In genomic region chr3:142443710-142444043, GRCm38 (mm10) we compare ENCODE assay signal across 9 mouse cellular contexts. TPM values are rescaled to one million over a fixed set of nuclear protein-coding genes. Genes with fewer than 3 reads are reported as not detected.
A peak's percentile ranks its signal among the peaks of the same experiment; 100 is the strongest.
DNase-seq lines count a peak whose midpoint lies in the region; ATAC-seq lines count a peak whose summit lies in the region.
"Had no signal": no experiment of that assay in that cellular context is flagged by ENCODE, and none has a peak within 500 bp of the region (broad histone marks: within the 10 kb centered on the region; RNA-seq: fewer than 3 reads in every experiment).

No protein-coding gene starts in this region.

- no peak for DNase-seq in heart, postnatal 36 days
- DNase-seq in limb, embryonic 10.5 days (ENCODE audit: low spot score) = no peak
- DNase-seq in embryonic facial prominence, embryonic 14.5 days (ENCODE audit: low spot score) = no peak
- DNase-seq in spleen, postnatal 14 days (ENCODE audit: low spot score in 2 of 2) = no peak

- H3K4me1 ChIP-seq in heart, embryonic 14.5 days (ENCODE audit: control insufficient read depth in 2 of 2, insufficient read depth in 2 of 2, low read length in 2 of 2) = peaks cover 16 to 51% of the 10 kb centered on the region in 2 experiments
- peaks cover 10% of the 10 kb centered on the region; the same call in 1 of the 2 replicates for H3K4me1 ChIP-seq in limb, embryonic 13.5 days
- peaks cover 20% of the 10 kb centered on the region for H3K4me1 ChIP-seq in limb, embryonic 10.5 days
- peaks cover 6% of the 10 kb centered on the region for H3K4me1 ChIP-seq in embryonic facial prominence, embryonic 14.5 days (ENCODE audit: control insufficient read depth, insufficient read depth, low read length)
- peaks cover 8% of the 10 kb centered on the region; the same call in 1 of the 2 replicates for H3K4me1 ChIP-seq in intestine, embryonic 16.5 days (ENCODE audit: control insufficient read depth, insufficient read depth, low read length)

- H3K27me3 ChIP-seq in heart, embryonic 14.5 days (ENCODE audit: control insufficient read depth, insufficient read depth, low read length) = no peaks in the 10 kb centered on the region
- peaks cover 8% of the 10 kb centered on the region; the same call in 1 of the 2 replicates for H3K27me3 ChIP-seq in limb, embryonic 13.5 days
- H3K27me3 ChIP-seq in limb, embryonic 10.5 days (ENCODE audit: low read depth, poor library complexity, severe bottlenecking) = no peaks in the 10 kb centered on the region; the same call in 1 of the 2 replicates
- H3K27me3 ChIP-seq in embryonic facial prominence, embryonic 14.5 days (replicated peaks; ENCODE audit: control insufficient read depth, insufficient read depth, low read length) = no peaks in the 10 kb centered on the region
- H3K27me3 ChIP-seq in intestine, embryonic 16.5 days (replicated peaks; ENCODE audit: control insufficient read depth, insufficient read depth, low read length) = no peaks in the 10 kb centered on the region
- H3K27me3 ChIP-seq: Patski had no signal

- WGBS in heart, embryonic 14.5 days = 11% methylated on average over 4 of the region's 4 CpGs
- WGBS in limb, embryonic 13.5 days = 33% methylated on average over 4 of the region's 4 CpGs
- WGBS in limb, embryonic 10.5 days = 31% methylated on average over 4 of the region's 4 CpGs
- 39% methylated on average over 4 of the region's 4 CpGs for WGBS in embryonic facial prominence, embryonic 14.5 days
- 51% methylated on average over 4 of the region's 4 CpGs for WGBS in intestine, embryonic 16.5 days

- intact Hi-C loops in heart, postnatal 36 days (cut with DNase I) = loop anchor here (1.0 kb wide), 2 partner anchors 48 to 148 kb away; partner anchors contain the start of gene Pdlim5

- no peak for ATAC-seq in heart, embryonic 14.5 days (ENCODE audit: insufficient number of reproducible peaks, insufficient read depth, low FRiP score, low read depth)
- ATAC-seq in limb, embryonic 13.5 days (ENCODE audit: low FRiP score, low read depth) = no peak
- ATAC-seq in embryonic facial prominence, embryonic 14.5 days (ENCODE audit: low read depth) = no peak
- peak; percentile 2; the same call in 1 of the 2 replicates for ATAC-seq in intestine, embryonic 16.5 days

- H3K4me2 ChIP-seq in heart, embryonic 14.5 days (ENCODE audit: low read length) = peak overlapping the region; percentile 65
- H3K4me2 ChIP-seq in limb, embryonic 13.5 days (replicated peaks) = 0 out of 2 replicates have a peak overlapping the region, but pooled peaks have one; percentile 7
- H3K4me2 ChIP-seq in embryonic facial prominence, embryonic 14.5 days (ENCODE audit: low read depth, low read length) = peak overlapping the region; percentile 26; the same call in 1 of the 2 replicates
- no peak overlapping the region for H3K4me2 ChIP-seq in intestine, embryonic 16.5 days (ENCODE audit: low read depth, low read length)

- H3K4me3 ChIP-seq in heart, embryonic 14.5 days (ENCODE audit: control insufficient read depth in 1 of 2, insufficient read depth in 1 of 2, low read depth in 1 of 2, low read length in 2 of 2) = peak overlapping the region in 1 of 2 experiments; percentile 26; a peak in 1 of 4 replicates
- H3K4me3 ChIP-seq in limb, embryonic 13.5 days = no peak overlapping the region
- no peak overlapping the region for H3K4me3 ChIP-seq in limb, embryonic 10.5 days
- H3K4me3 ChIP-seq in embryonic facial prominence, embryonic 14.5 days (ENCODE audit: low read depth, low read length) = no peak overlapping the region
- no peak overlapping the region for H3K4me3 ChIP-seq in intestine, embryonic 16.5 days (ENCODE audit: low read length)

- peak overlapping the region in 1 of 2 experiments; percentile 28; a peak in 1 of 4 replicates for H3K27ac ChIP-seq in heart, embryonic 14.5 days (replicated peaks in 1 of 2; ENCODE audit: control insufficient read depth in 1 of 2, insufficient read depth in 1 of 2, low read depth in 2 of 2, low read length in 2 of 2)
- no peak overlapping the region for H3K27ac ChIP-seq in limb, embryonic 13.5 days
- H3K27ac ChIP-seq in limb, embryonic 10.5 days = no peak overlapping the region
- H3K27ac ChIP-seq in embryonic facial prominence, embryonic 14.5 days (replicated peaks; ENCODE audit: low read depth, low read length) = no peak overlapping the region
- no peak overlapping the region for H3K27ac ChIP-seq in intestine, embryonic 16.5 days (ENCODE audit: low read length)
- H3K27ac ChIP-seq: layer of hippocampus, adult 2 months had no signal

- peak overlapping the region; percentile 70; the same call in 1 of the 2 replicates for H3K9ac ChIP-seq in heart, embryonic 14.5 days (ENCODE audit: low read length)
- H3K9ac ChIP-seq in limb, embryonic 13.5 days = no peak overlapping the region
- no peak overlapping the region for H3K9ac ChIP-seq in embryonic facial prominence, embryonic 14.5 days (ENCODE audit: low read depth, low read length)
- no peak overlapping the region for H3K9ac ChIP-seq in intestine, embryonic 16.5 days (ENCODE audit: low read depth, low read length)

- no peaks in the 10 kb centered on the region for H3K9me3 ChIP-seq in heart, embryonic 14.5 days (ENCODE audit: control insufficient read depth, low read length)
- H3K9me3 ChIP-seq in limb, embryonic 13.5 days = no peaks in the 10 kb centered on the region
- no peaks in the 10 kb centered on the region for H3K9me3 ChIP-seq in limb, embryonic 10.5 days (replicated peaks)
- no peaks in the 10 kb centered on the region for H3K9me3 ChIP-seq in embryonic facial prominence, embryonic 14.5 days (ENCODE audit: control insufficient read depth, low read length)
- no peaks in the 10 kb centered on the region for H3K9me3 ChIP-seq in intestine, embryonic 16.5 days (ENCODE audit: control insufficient read depth, low read length)

- no peaks in the 10 kb centered on the region for H3K36me3 ChIP-seq in heart, embryonic 14.5 days (ENCODE audit: control insufficient read depth, insufficient read depth, low read length)
- no peaks in the 10 kb centered on the region for H3K36me3 ChIP-seq in limb, embryonic 13.5 days
- no peaks in the 10 kb centered on the region for H3K36me3 ChIP-seq in limb, embryonic 10.5 days
- H3K36me3 ChIP-seq in embryonic facial prominence, embryonic 14.5 days (ENCODE audit: control insufficient read depth, insufficient read depth, low read length) = no peaks in the 10 kb centered on the region
- no peaks in the 10 kb centered on the region for H3K36me3 ChIP-seq in intestine, embryonic 16.5 days (ENCODE audit: control insufficient read depth, insufficient read depth, low read length)

RNA-seq across cellular contexts. Expression of gene Pdlim5, which starts 48.2 kb away (rescaled TPM):
- 241 and 266 TPM in 2 replicates for polyA plus RNA-seq in heart, embryonic 14.5 days (2014; fragmentation: Nextera tagmentation; extraction: Ambion mirVana)
- total RNA-seq in heart, postnatal 36 days (2021) = 100 to 1,000 TPM; 634 to 793 TPM
- polyA plus RNA-seq in limb, embryonic 13.5 days (2015; fragmentation: Nextera tagmentation; extraction: Ambion mirVana) = 19.0 and 21.0 TPM in 2 replicates
- polyA plus RNA-seq in limb, embryonic 10.5 days (2016; fragmentation: Nextera tagmentation; extraction: Ambion mirVana) = 11.9 and 14.1 TPM in 2 replicates
- 63.6 and 84.5 TPM in 2 replicates for polyA plus RNA-seq in embryonic facial prominence, embryonic 14.5 days (2014; fragmentation: Nextera tagmentation; extraction: Ambion mirVana)
- 35.7 and 37.2 TPM in 2 replicates for polyA plus RNA-seq in intestine, embryonic 16.5 days (2015; fragmentation: Nextera tagmentation; extraction: Ambion mirVana)

RNA-seq across cellular contexts. Expression of gene Gbp5, which starts 50.1 kb away (rescaled TPM):
- polyA plus RNA-seq in heart, embryonic 14.5 days (2014; fragmentation: Nextera tagmentation; extraction: Ambion mirVana) = 0.11 and 0.34 TPM in 2 replicates
- total RNA-seq in heart, postnatal 36 days (2021) = 10 to 100 TPM in 1 of 2 experiments, 1 to 10 TPM in 1; 6.7 to 11.9 TPM
- polyA plus RNA-seq in limb, embryonic 13.5 days (2015; fragmentation: Nextera tagmentation; extraction: Ambion mirVana) = 0.05 TPM in 1 of 2 replicates, not detected in the other
- 0.04 TPM in 1 of 2 replicates, not detected in the other for polyA plus RNA-seq in limb, embryonic 10.5 days (2016; fragmentation: Nextera tagmentation; extraction: Ambion mirVana)
- polyA plus RNA-seq in embryonic facial prominence, embryonic 14.5 days (2014; fragmentation: Nextera tagmentation; extraction: Ambion mirVana) = 0.17 TPM in 1 of 2 replicates, not detected in the other
- 0.18 and 0.20 TPM in 2 replicates for polyA plus RNA-seq in intestine, embryonic 16.5 days (2015; fragmentation: Nextera tagmentation; extraction: Ambion mirVana)
